8 mouse cellular contexts compared by ENCODE assay signal in the genomic region with DNA sequence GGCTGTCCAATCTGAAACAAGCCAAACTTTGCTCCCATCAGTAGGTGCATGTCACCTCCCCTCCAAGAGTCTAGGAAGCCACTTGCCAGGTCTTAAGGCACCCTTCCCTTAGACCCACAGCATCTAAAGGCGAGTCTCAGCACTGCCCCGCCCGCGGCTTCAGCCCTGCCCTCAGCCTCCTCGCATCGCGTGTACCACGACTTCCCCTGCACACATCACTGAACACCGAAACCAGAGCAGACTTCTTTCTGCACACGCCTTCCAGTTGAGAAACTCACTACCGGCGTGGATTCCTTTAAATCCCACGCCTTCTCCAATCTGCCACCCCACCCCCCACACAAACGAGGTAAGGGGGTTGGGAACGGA.
DNase-seq lines count a peak whose midpoint lies in the region; ATAC-seq and TF ChIP-seq lines count a peak whose summit lies in the region.

No protein-coding gene starts in this region.

- WGBS in heart, embryonic 12.5 days, result under 1% methylated on average over 15 of the region's 15 CpGs
- WGBS in forebrain, embryonic 10.5 days, result under 1% methylated on average over 15 of the region's 15 CpGs
- 0% methylated on average over 15 of the region's 15 CpGs for WGBS in limb, embryonic 11.5 days
- 0% methylated on average over 15 of the region's 15 CpGs for WGBS in olfactory bulb, adult 2 months

- H3K4me1 ChIP-seq in heart, embryonic 12.5 days (replicated peaks), result peaks cover 7% of the 10 kb centered on the region
- H3K4me1 ChIP-seq in ES-E14 (ENCODE audit: control insufficient read depth in 2 of 2, insufficient read depth in 2 of 2, low read length in 2 of 2, poor library complexity in 1 of 2), result no peaks in the 10 kb centered on the region
- H3K4me1 ChIP-seq in forebrain, embryonic 10.5 days, result peaks cover 22% of the 10 kb centered on the region
- peaks cover 6% of the 10 kb centered on the region for H3K4me1 ChIP-seq in limb, embryonic 11.5 days (ENCODE audit: control insufficient read depth, insufficient read depth, low read length)
- H3K4me1 ChIP-seq in olfactory bulb, adult 2 months (ENCODE audit: control insufficient read depth, insufficient read depth, low read length), result peaks cover 10% of the 10 kb centered on the region

- H3K36me3 ChIP-seq in heart, embryonic 12.5 days, result no peaks in the 10 kb centered on the region
- no peaks in the 10 kb centered on the region for H3K36me3 ChIP-seq in ES-E14 (ENCODE audit: control insufficient read depth, insufficient read depth, low read length, poor library complexity, severe bottlenecking)
- no peaks in the 10 kb centered on the region for H3K36me3 ChIP-seq in forebrain, embryonic 10.5 days (replicated peaks)
- H3K36me3 ChIP-seq in limb, embryonic 11.5 days (ENCODE audit: control insufficient read depth, insufficient read depth, low read length), result no peaks in the 10 kb centered on the region

- no peak overlapping the region for H3K27ac ChIP-seq in heart, embryonic 12.5 days (ENCODE audit: poor library complexity, severe bottlenecking)
- H3K27ac ChIP-seq in ES-E14 (ENCODE audit: insufficient read depth, low read depth, low read length, poor library complexity, severe bottlenecking), result no peak overlapping the region
- H3K27ac ChIP-seq in forebrain, embryonic 10.5 days, result peak overlapping the region; percentile 82
- H3K27ac ChIP-seq in limb, embryonic 11.5 days (replicated peaks; ENCODE audit: low read depth, low read length), result no peak overlapping the region
- no peak overlapping the region for H3K27ac ChIP-seq in olfactory bulb, adult 2 months (ENCODE audit: insufficient read depth, low read depth, low read length)

- in situ Hi-C loops in ES-E14 (cut with MboI; ENCODE audit: low sequenced_read_pairs in 2 of 2, unreplicated experiment in 2 of 2), result no loop called here

- no peak for TF ChIP-seq CTCF in olfactory bulb, adult 2 months (IDR thresholded peaks at IDR 0.05; ENCODE audit: insufficient read depth, low read depth, low read length)

- ATAC-seq in heart, embryonic 12.5 days (ENCODE audit: insufficient number of reproducible peaks, low FRiP score), result peak; percentile 15; the same call in 1 of the 2 replicates
- ATAC-seq in limb, embryonic 11.5 days (ENCODE audit: insufficient number of reproducible peaks, low FRiP score, low TSS enrichment, low read depth), result peak; percentile 35; the same call in 1 of the 2 replicates

- no peak overlapping the region for H3K9ac ChIP-seq in heart, embryonic 12.5 days
- no peak overlapping the region for H3K9ac ChIP-seq in ES-E14 (ENCODE audit: insufficient read depth, low read depth, low read length, poor library complexity, severe bottlenecking)
- no peak overlapping the region for H3K9ac ChIP-seq in limb, embryonic 11.5 days (ENCODE audit: low read length)

- no peak for DNase-seq in heart, adult 8-10 months (ENCODE audit: low spot score)
- no peak for DNase-seq in ES-E14 (ENCODE audit: low read depth, low spot score)
- peak; percentile 35 for DNase-seq in forebrain, embryonic 10.5 days (ENCODE audit: extremely low spot score, low spot score)
- peak; percentile 68 for DNase-seq in limb, embryonic 11.5 days (ENCODE audit: low spot score)
- DNase-seq in thymus, postnatal 14 days, result no peak
- no peak for DNase-seq in adrenal gland, postnatal 14 days

- TF ChIP-seq POLR2A in olfactory bulb, adult 2 months (IDR thresholded peaks at IDR 0.05; ENCODE audit: insufficient read depth, low read depth, low read length), result no peak

- H3K27me3 ChIP-seq in heart, embryonic 12.5 days (replicated peaks), result peaks cover 57% of the 10 kb centered on the region
- H3K27me3 ChIP-seq in forebrain, embryonic 10.5 days (ENCODE audit: poor library complexity, severe bottlenecking), result peaks cover 56% of the 10 kb centered on the region
- peaks cover 23% of the 10 kb centered on the region; the same call in 1 of the 2 replicates for H3K27me3 ChIP-seq in limb, embryonic 11.5 days (ENCODE audit: control insufficient read depth, insufficient read depth, low read length)

- no peaks in the 10 kb centered on the region for H3K9me3 ChIP-seq in heart, embryonic 12.5 days (replicated peaks)
- H3K9me3 ChIP-seq in ES-E14 (ENCODE audit: control insufficient read depth, insufficient read depth, low read depth, low read length), result no peaks in the 10 kb centered on the region
- H3K9me3 ChIP-seq in forebrain, embryonic 10.5 days, result no peaks in the 10 kb centered on the region
- H3K9me3 ChIP-seq in limb, embryonic 11.5 days (ENCODE audit: control insufficient read depth, low read length), result no peaks in the 10 kb centered on the region

- H3K4me2 ChIP-seq in heart, embryonic 12.5 days, result peak overlapping the region; percentile 96
- peak overlapping the region; percentile 98 for H3K4me2 ChIP-seq in limb, embryonic 11.5 days (ENCODE audit: low read depth, severe bottlenecking)

- peak overlapping the region; percentile 55 for H3K4me3 ChIP-seq in heart, embryonic 12.5 days
- peak overlapping the region; percentile 64 to 67 for H3K4me3 ChIP-seq in ES-E14 (ENCODE audit: insufficient read depth in 1 of 2, low read depth in 1 of 2, low read length in 2 of 2, poor library complexity in 1 of 2, severe bottlenecking in 1 of 2)
- H3K4me3 ChIP-seq in forebrain, embryonic 10.5 days, result peak overlapping the region; percentile 75
- peak overlapping the region; percentile 46 for H3K4me3 ChIP-seq in limb, embryonic 11.5 days (ENCODE audit: low read depth, low read length)
- peak overlapping the region; percentile 60 for H3K4me3 ChIP-seq in olfactory bulb, adult 2 months (ENCODE audit: insufficient read depth, low read depth, low read length)

TF ChIP-seq in ES-E14, 5 proteins besides CTCF, POLR2A, EP300 and RAD21:
- TF ChIP-seq MAFK (IDR thresholded peaks at IDR 0.05; ENCODE audit: insufficient read depth, low read depth, low read length) (no peak), CHD2 (IDR thresholded peaks at IDR 0.05; ENCODE audit: low read depth, low read length) (no peak), ZC3H11A (IDR thresholded peaks at IDR 0.05; ENCODE audit: borderline replicate concordance, low read depth, low read length) (no peak), HCFC1 (IDR thresholded peaks at IDR 0.05; ENCODE audit: borderline replicate concordance, insufficient read depth, low read length) (no peak), ZNF384 (IDR thresholded peaks at IDR 0.05; ENCODE audit: low read depth, low read length) (no peak)

Comparison
In these comparisons a context has a peak if more than half of its experiments do, and no peak if none do; other contexts are left out.
1. DNase-seq: peak in forebrain, embryonic 10.5 days (single experiment) and limb, embryonic 11.5 days (single experiment); none in heart, adult 8-10 months (single experiment), ES-E14 (single experiment), thymus, postnatal 14 days (single experiment) and adrenal gland, postnatal 14 days (single experiment).
2. Peak in every context shown above with its lines, with median percentiles within 50 percentile points of each other: H3K4me3 ChIP-seq.